8 mouse cellular contexts compared by ENCODE assay signal in the genomic region with DNA sequence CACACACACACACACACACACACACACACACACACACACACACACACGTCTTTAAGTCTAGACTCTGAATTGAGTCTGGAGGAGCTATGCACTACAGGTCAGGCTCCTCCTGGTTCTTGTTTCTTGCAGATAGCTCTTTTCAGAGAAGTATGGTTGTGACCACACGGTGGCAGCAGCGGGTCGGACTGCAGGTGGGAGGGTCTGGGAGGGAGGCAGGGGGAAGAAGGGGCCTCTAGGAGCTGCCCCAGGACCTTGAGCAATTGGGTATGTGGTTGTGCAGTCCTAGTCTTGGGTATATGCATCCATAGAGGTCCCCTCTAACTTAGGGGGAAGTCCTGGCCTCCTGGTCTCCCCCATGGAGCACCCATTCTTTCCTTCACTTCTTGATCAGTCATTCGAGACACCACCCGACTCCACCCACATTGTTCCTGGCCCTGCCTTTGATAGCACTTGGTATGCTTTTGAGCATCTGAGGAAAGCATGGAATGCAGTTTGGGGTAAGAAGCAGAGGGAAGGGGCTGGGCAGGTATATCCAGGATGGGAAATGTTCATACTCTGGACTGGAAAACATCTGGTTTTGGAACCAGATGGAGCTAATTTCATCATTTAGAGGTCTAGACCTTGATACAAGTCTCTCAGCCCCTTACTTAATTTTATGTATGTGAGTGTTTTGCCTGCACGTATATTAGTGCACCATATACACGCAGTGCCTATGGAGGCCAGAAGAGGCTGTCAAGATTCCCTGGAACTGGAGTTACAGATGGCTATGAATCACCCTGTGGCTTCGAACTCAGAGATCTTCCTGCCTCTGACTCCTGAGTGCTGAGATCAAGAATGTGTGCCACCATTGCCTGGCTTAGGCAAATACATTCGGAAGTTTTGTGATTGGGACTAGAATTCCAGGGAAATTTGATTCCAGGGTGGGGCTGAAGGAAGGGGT. TPM values are rescaled to one million over a fixed set of nuclear protein-coding genes. Genes with fewer than 3 reads are reported as not detected.
DNase-seq lines count a peak whose midpoint lies in the region; ATAC-seq and TF ChIP-seq lines count a peak whose summit lies in the region.

No protein-coding gene starts in this region.

- no peak for ATAC-seq in heart, embryonic 12.5 days (ENCODE audit: insufficient number of reproducible peaks, low FRiP score)
- ATAC-seq in kidney, embryonic 16.5 days (ENCODE audit: low FRiP score, low TSS enrichment): 0 out of 2 replicates have a peak, but pooled peaks have one; percentile 37
- peak; percentile 15 for ATAC-seq in lung, postnatal 0 days

- H3K4me1 ChIP-seq in heart, embryonic 12.5 days (replicated peaks): peaks cover 28% of the 10 kb centered on the region
- peaks cover 5% of the 10 kb centered on the region for H3K4me1 ChIP-seq in ES-Bruce4 (ENCODE audit: control insufficient read depth, insufficient read depth, low read length)
- peaks cover 19% of the 10 kb centered on the region; the same call in 1 of the 2 replicates for H3K4me1 ChIP-seq in kidney, embryonic 16.5 days (ENCODE audit: insufficient read depth, low read length)
- peaks cover 2% of the 10 kb centered on the region; the same call in 1 of the 2 replicates for H3K4me1 ChIP-seq in lung, postnatal 0 days (ENCODE audit: insufficient read depth, low read depth, low read length)

- TF ChIP-seq POLR2A in ES-Bruce4 (IDR thresholded peaks at IDR 0.05; ENCODE audit: insufficient read depth, low read length): no peak

- H3K4me3 ChIP-seq in heart, embryonic 12.5 days: no peak overlapping the region
- no peak overlapping the region for H3K4me3 ChIP-seq in ES-Bruce4 (ENCODE audit: low read depth, low read length)
- H3K4me3 ChIP-seq in gastrocnemius, adult 2 months: no peak overlapping the region
- H3K4me3 ChIP-seq in kidney, embryonic 16.5 days (ENCODE audit: low read length): no peak overlapping the region
- H3K4me3 ChIP-seq in lung, postnatal 0 days (ENCODE audit: low read depth, low read length): no peak overlapping the region

- DNase-seq in heart, adult 18-20 months: peak; percentile 54 to 87
- peak; percentile 37 for DNase-seq in cerebellum, adult 11-12 months
- DNase-seq in gastrocnemius, adult 2 months: peak; percentile 80
- peak; percentile 86 for DNase-seq in lung, postnatal 0 days (ENCODE audit: low spot score)
- DNase-seq in spleen, postnatal 4 days (ENCODE audit: low spot score in 2 of 2): peak; percentile 82 to 94

- WGBS in heart, embryonic 12.5 days: 43% methylated on average over 10 of the region's 10 CpGs
- WGBS in kidney, embryonic 16.5 days: 39% methylated on average over 10 of the region's 10 CpGs
- WGBS in lung, postnatal 0 days: 32% methylated on average over 10 of the region's 10 CpGs

- H3K27me3 ChIP-seq in heart, embryonic 12.5 days (replicated peaks): no peaks in the 10 kb centered on the region
- H3K27me3 ChIP-seq in ES-Bruce4 (ENCODE audit: control insufficient read depth, insufficient read depth, low read length, poor library complexity, severe bottlenecking): no peaks in the 10 kb centered on the region
- no peaks in the 10 kb centered on the region for H3K27me3 ChIP-seq in kidney, embryonic 16.5 days (ENCODE audit: insufficient read depth, low read length)
- no peaks in the 10 kb centered on the region for H3K27me3 ChIP-seq in lung, postnatal 0 days (replicated peaks; ENCODE audit: insufficient read depth, low read length)

- 0 out of 2 replicates have a peak, but pooled peaks have one; percentile 36 for TF ChIP-seq EP300 in ES-Bruce4 (IDR thresholded peaks at IDR 0.05; ENCODE audit: insufficient read depth, low read depth, low read length)
- no peak for TF ChIP-seq EP300 in lung, postnatal 0 days (IDR thresholded peaks at IDR 0.05)

- intact Hi-C loops in gastrocnemius, adult 2 months (cut with DNase I): no loop called here

- H3K9ac ChIP-seq in heart, embryonic 12.5 days: no peak overlapping the region
- H3K9ac ChIP-seq in ES-Bruce4 (ENCODE audit: low read depth, poor library complexity, severe bottlenecking): no peak overlapping the region
- no peak overlapping the region for H3K9ac ChIP-seq in kidney, embryonic 16.5 days (replicated peaks; ENCODE audit: low read length)
- H3K9ac ChIP-seq in lung, postnatal 0 days (replicated peaks; ENCODE audit: low read depth): no peak overlapping the region

- H3K9me3 ChIP-seq in heart, embryonic 12.5 days (replicated peaks): no peaks in the 10 kb centered on the region
- no peaks in the 10 kb centered on the region for H3K9me3 ChIP-seq in ES-Bruce4 (replicated peaks; ENCODE audit: control insufficient read depth, insufficient read depth, low read length, poor library complexity, severe bottlenecking)
- H3K9me3 ChIP-seq in kidney, embryonic 16.5 days (ENCODE audit: low read length): no peaks in the 10 kb centered on the region
- H3K9me3 ChIP-seq in lung, postnatal 0 days (ENCODE audit: low read length): no peaks in the 10 kb centered on the region

- no peak overlapping the region for H3K4me2 ChIP-seq in heart, embryonic 12.5 days
- no peak overlapping the region for H3K4me2 ChIP-seq in kidney, embryonic 16.5 days (replicated peaks; ENCODE audit: low read depth, low read length)
- H3K4me2 ChIP-seq in lung, postnatal 0 days (replicated peaks; ENCODE audit: low read depth, low read length): no peak overlapping the region

- 0 out of 2 replicates have a peak, but pooled peaks cover 4% of the 10 kb centered on the region for H3K36me3 ChIP-seq in heart, embryonic 12.5 days
- H3K36me3 ChIP-seq in ES-Bruce4 (ENCODE audit: control insufficient read depth, insufficient read depth, low read length, poor library complexity, severe bottlenecking): no peaks in the 10 kb centered on the region
- 0 out of 2 replicates have a peak, but pooled peaks cover 3% of the 10 kb centered on the region for H3K36me3 ChIP-seq in kidney, embryonic 16.5 days (ENCODE audit: insufficient read depth, low read length)
- H3K36me3 ChIP-seq in lung, postnatal 0 days (ENCODE audit: insufficient read depth, low read length): no peaks in the 10 kb centered on the region

- peak; percentile 83 for TF ChIP-seq CTCF in ES-Bruce4 (IDR thresholded peaks at IDR 0.05; ENCODE audit: low read depth, low read length)
- TF ChIP-seq CTCF in gastrocnemius, adult 2 months (IDR thresholded peaks at IDR 0.05): peak; percentile 70
- peak; percentile 84 for TF ChIP-seq CTCF in lung, postnatal 0 days (IDR thresholded peaks at IDR 0.05)

- H3K27ac ChIP-seq in heart, embryonic 12.5 days (ENCODE audit: poor library complexity, severe bottlenecking): no peak overlapping the region
- peak overlapping the region; percentile 55 for H3K27ac ChIP-seq in ES-Bruce4 (ENCODE audit: insufficient read depth, low read length)
- H3K27ac ChIP-seq in gastrocnemius, adult 2 months: no peak overlapping the region
- no peak overlapping the region for H3K27ac ChIP-seq in kidney, embryonic 16.5 days (ENCODE audit: low read length)
- peak overlapping the region; percentile 90; the same call in 1 of the 2 replicates for H3K27ac ChIP-seq in lung, postnatal 0 days (ENCODE audit: low read length)

RNA-seq across cellular contexts. Expression of a gene that starts 2.7 kb away (rescaled TPM):
- total RNA-seq in heart, adult 18-20 months (2021): 1 to 10 TPM; 8.4 to 8.8 TPM
- polyA plus RNA-seq in heart, embryonic 12.5 days (2016; fragmentation: Nextera tagmentation; extraction: Ambion mirVana): 46.8 and 51.0 TPM in 2 replicates
- polyA plus RNA-seq in ES-Bruce4 (2011; ENCODE audit: insufficient read depth, insufficient read length, low read depth, missing spikeins): 48.3 and 51.9 TPM in 2 replicates
- 10 to 100 TPM in 1 of 2 experiments, 1 to 10 TPM in 1; 6.3 to 11.1 TPM for total RNA-seq in gastrocnemius, adult 2 months (2021)
- polyA plus RNA-seq in kidney, embryonic 16.5 days (2015; fragmentation: Nextera tagmentation; extraction: Ambion mirVana): 56.1 and 59.3 TPM in 2 replicates
- 53.5 and 96.6 TPM in 2 replicates for polyA plus RNA-seq in lung, postnatal 0 days (2015; fragmentation: Nextera tagmentation; extraction: Ambion mirVana)

RNA-seq across cellular contexts. Expression of a gene that starts 20.5 kb away (rescaled TPM):
- 10 to 100 TPM; 70.0 to 76.0 TPM for total RNA-seq in heart, adult 18-20 months (2021)
- 67.5 and 71.6 TPM in 2 replicates for polyA plus RNA-seq in heart, embryonic 12.5 days (2016; fragmentation: Nextera tagmentation; extraction: Ambion mirVana)
- polyA plus RNA-seq in ES-Bruce4 (2011; ENCODE audit: insufficient read depth, insufficient read length, low read depth, missing spikeins): 12.2 and 13.6 TPM in 2 replicates
- 100 to 1,000 TPM; 202 to 227 TPM for total RNA-seq in gastrocnemius, adult 2 months (2021)
- polyA plus RNA-seq in kidney, embryonic 16.5 days (2015; fragmentation: Nextera tagmentation; extraction: Ambion mirVana): 47.5 and 51.7 TPM in 2 replicates
- polyA plus RNA-seq in lung, postnatal 0 days (2015; fragmentation: Nextera tagmentation; extraction: Ambion mirVana): 55.9 and 63.0 TPM in 2 replicates

RNA-seq across cellular contexts. Expression of a gene that starts 27.0 kb away (rescaled TPM):
- 10 to 100 TPM; 15.3 to 17.0 TPM for total RNA-seq in heart, adult 18-20 months (2021)
- 36.1 and 37.5 TPM in 2 replicates for polyA plus RNA-seq in heart, embryonic 12.5 days (2016; fragmentation: Nextera tagmentation; extraction: Ambion mirVana)
- polyA plus RNA-seq in ES-Bruce4 (2011; ENCODE audit: insufficient read depth, insufficient read length, low read depth, missing spikeins): 41.7 and 43.3 TPM in 2 replicates
- 10 to 100 TPM in 1 of 2 experiments, 1 to 10 TPM in 1; 9.5 to 10.1 TPM for total RNA-seq in gastrocnemius, adult 2 months (2021)
- polyA plus RNA-seq in kidney, embryonic 16.5 days (2015; fragmentation: Nextera tagmentation; extraction: Ambion mirVana): 38.9 and 41.2 TPM in 2 replicates
- 19.4 and 20.7 TPM in 2 replicates for polyA plus RNA-seq in lung, postnatal 0 days (2015; fragmentation: Nextera tagmentation; extraction: Ambion mirVana)

RNA-seq across cellular contexts. Expression of a gene that starts 38.8 kb away (rescaled TPM):
- 10 to 100 TPM; 33.2 to 36.1 TPM for total RNA-seq in heart, adult 18-20 months (2021)
- polyA plus RNA-seq in heart, embryonic 12.5 days (2016; fragmentation: Nextera tagmentation; extraction: Ambion mirVana): 76.2 and 78.1 TPM in 2 replicates
- polyA plus RNA-seq in ES-Bruce4 (2011; ENCODE audit: insufficient read depth, insufficient read length, low read depth, missing spikeins): 87.4 and 88.9 TPM in 2 replicates
- 10 to 100 TPM; 15.0 to 17.2 TPM for total RNA-seq in gastrocnemius, adult 2 months (2021)
- 115 and 118 TPM in 2 replicates for polyA plus RNA-seq in kidney, embryonic 16.5 days (2015; fragmentation: Nextera tagmentation; extraction: Ambion mirVana)
- 52.6 and 55.7 TPM in 2 replicates for polyA plus RNA-seq in lung, postnatal 0 days (2015; fragmentation: Nextera tagmentation; extraction: Ambion mirVana)

RNA-seq across cellular contexts. Expression of a gene that starts 38.8 kb away (rescaled TPM):
- 1 to 10 TPM; 4.6 to 4.8 TPM for total RNA-seq in heart, adult 18-20 months (2021)
- polyA plus RNA-seq in heart, embryonic 12.5 days (2016; fragmentation: Nextera tagmentation; extraction: Ambion mirVana): 355 and 356 TPM in 2 replicates
- 290 and 304 TPM in 2 replicates for polyA plus RNA-seq in ES-Bruce4 (2011; ENCODE audit: insufficient read depth, insufficient read length, low read depth, missing spikeins)
- total RNA-seq in gastrocnemius, adult 2 months (2021): 1 to 10 TPM; 1.8 to 2.5 TPM
- polyA plus RNA-seq in kidney, embryonic 16.5 days (2015; fragmentation: Nextera tagmentation; extraction: Ambion mirVana): 483 and 495 TPM in 2 replicates
- polyA plus RNA-seq in lung, postnatal 0 days (2015; fragmentation: Nextera tagmentation; extraction: Ambion mirVana): 75.5 and 83.0 TPM in 2 replicates

Comparison
In these comparisons a context has a peak if more than half of its experiments do, and no peak if none do; other contexts are left out.
1. DNase-seq: peak in every context shown above with its lines; median percentile 88 in spleen, postnatal 4 days; 86 in lung, postnatal 0 days; 80 in gastrocnemius, adult 2 months; 70 in heart, adult 18-20 months; 37 in cerebellum, adult 11-12 months.
2. H3K27ac ChIP-seq: peak in ES-Bruce4 (single experiment) and lung, postnatal 0 days (single experiment); none in heart, embryonic 12.5 days (single experiment), gastrocnemius, adult 2 months (single experiment) and kidney, embryonic 16.5 days (single experiment).
3. Peak in every context shown above with its lines, with median percentiles within 50 percentile points of each other: CTCF ChIP-seq.